ENCODE assay signal across 10 mouse cellular contexts in genomic region chr17:26101478-26101877, GRCm38 (mm10). TPM values are rescaled to one million over a fixed set of nuclear protein-coding genes. Genes with fewer than 3 reads are reported as not detected.
DNase-seq lines count a peak whose midpoint lies in the region; ATAC-seq and TF ChIP-seq lines count a peak whose summit lies in the region.
"Had no signal": no experiment of that assay in that cellular context is flagged by ENCODE, and none has a peak within 500 bp of the region (broad histone marks: within the 10 kb centered on the region; RNA-seq: fewer than 3 reads in every experiment).

No protein-coding gene starts in this region.

- H3K9ac ChIP-seq in lung, postnatal 0 days (replicated peaks; ENCODE audit: low read depth), result no peak overlapping the region
- H3K9ac ChIP-seq in kidney, embryonic 15.5 days, result no peak overlapping the region
- H3K9ac ChIP-seq in midbrain, embryonic 15.5 days, result no peak overlapping the region
- H3K9ac ChIP-seq: limb, embryonic 15.5 days had no signal

- DNase-seq in lung, postnatal 0 days (ENCODE audit: low spot score), result no peak
- no peak for DNase-seq in lung, postnatal 4 days
- DNase-seq in adipocyte (ENCODE audit: low spot score), result peak; percentile 45
- peak; percentile 38 for DNase-seq in retina, embryonic 14.5 days (ENCODE audit: low spot score)
- DNase-seq in gastrocnemius, postnatal 14 days, result no peak
- DNase-seq: cerebellum, adult 8-10 months had no signal

- no peaks in the 10 kb centered on the region for H3K36me3 ChIP-seq in lung, postnatal 0 days (ENCODE audit: insufficient read depth, low read length)
- H3K36me3 ChIP-seq in kidney, embryonic 15.5 days, result no peaks in the 10 kb centered on the region
- H3K36me3 ChIP-seq in midbrain, embryonic 15.5 days (replicated peaks), result no peaks in the 10 kb centered on the region
- H3K36me3 ChIP-seq: limb, embryonic 15.5 days had no signal

- no peak overlapping the region for H3K27ac ChIP-seq in lung, postnatal 0 days (ENCODE audit: low read length)
- no peak overlapping the region for H3K27ac ChIP-seq in kidney, embryonic 15.5 days
- no peak overlapping the region for H3K27ac ChIP-seq in midbrain, embryonic 15.5 days
- H3K27ac ChIP-seq: limb, embryonic 15.5 days had no signal

- WGBS in lung, postnatal 0 days, result 30% methylated on average over 3 of the region's 4 CpGs
- 25% methylated on average over 4 of the region's 4 CpGs for WGBS in kidney, embryonic 15.5 days
- 35% methylated on average over 3 of the region's 4 CpGs for WGBS in midbrain, embryonic 15.5 days

- no peaks in the 10 kb centered on the region for H3K9me3 ChIP-seq in lung, postnatal 0 days (ENCODE audit: low read length)
- no peaks in the 10 kb centered on the region for H3K9me3 ChIP-seq in kidney, embryonic 15.5 days (replicated peaks)
- H3K9me3 ChIP-seq in midbrain, embryonic 15.5 days, result no peaks in the 10 kb centered on the region
- H3K9me3 ChIP-seq: limb, embryonic 15.5 days had no signal

- ATAC-seq in lung, postnatal 0 days, result peak; percentile 26; the same call in 1 of the 2 replicates
- ATAC-seq in kidney, embryonic 15.5 days (replicated peaks; ENCODE audit: low FRiP score), result peak; percentile 71
- no peak for ATAC-seq in cerebellum, adult (ENCODE audit: insufficient number of reproducible peaks, low FRiP score, low TSS enrichment)
- ATAC-seq in midbrain, embryonic 15.5 days (replicated peaks), result no peak

- intact Hi-C loops in gastrocnemius, postnatal 14 days (cut with DNase I; ENCODE audit: low total_unique reads), result no loop called here

- H3K27me3 ChIP-seq in lung, postnatal 0 days (replicated peaks; ENCODE audit: insufficient read depth, low read length), result no peaks in the 10 kb centered on the region
- H3K27me3 ChIP-seq in kidney, embryonic 15.5 days, result no peaks in the 10 kb centered on the region
- H3K27me3 ChIP-seq in midbrain, embryonic 15.5 days (replicated peaks), result no peaks in the 10 kb centered on the region
- H3K27me3 ChIP-seq: limb, embryonic 15.5 days had no signal

- H3K4me2 ChIP-seq in lung, postnatal 0 days (replicated peaks; ENCODE audit: low read depth, low read length), result no peak overlapping the region
- no peak overlapping the region for H3K4me2 ChIP-seq in kidney, embryonic 15.5 days
- H3K4me2 ChIP-seq in midbrain, embryonic 15.5 days, result no peak overlapping the region
- H3K4me2 ChIP-seq: limb, embryonic 15.5 days had no signal

- H3K4me1 ChIP-seq in lung, postnatal 0 days (ENCODE audit: insufficient read depth, low read depth, low read length), result no peaks in the 10 kb centered on the region
- 0 out of 2 replicates have a peak, but pooled peaks cover 3% of the 10 kb centered on the region for H3K4me1 ChIP-seq in kidney, embryonic 15.5 days
- H3K4me1 ChIP-seq in midbrain, embryonic 15.5 days, result no peaks in the 10 kb centered on the region
- H3K4me1 ChIP-seq: limb, embryonic 15.5 days had no signal

- TF ChIP-seq CTCF in lung, postnatal 0 days (IDR thresholded peaks at IDR 0.05), result no peak

- no peak overlapping the region for H3K4me3 ChIP-seq in lung, postnatal 0 days (ENCODE audit: low read depth, low read length)
- no peak overlapping the region for H3K4me3 ChIP-seq in kidney, embryonic 15.5 days (replicated peaks)
- no peak overlapping the region for H3K4me3 ChIP-seq in midbrain, embryonic 15.5 days
- H3K4me3 ChIP-seq: limb, embryonic 15.5 days had no signal

- no peak for TF ChIP-seq EP300 in lung, postnatal 0 days (IDR thresholded peaks at IDR 0.05)

RNA-seq across cellular contexts. Expression of gene Nme4, which starts 6.1 kb away (rescaled TPM):
- 8.5 and 9.2 TPM in 2 replicates for polyA plus RNA-seq in lung, postnatal 0 days (2015; fragmentation: Nextera tagmentation; extraction: Ambion mirVana)
- polyA plus RNA-seq in kidney, embryonic 15.5 days (2015; fragmentation: Nextera tagmentation; extraction: Ambion mirVana), result 101 and 103 TPM in 2 replicates
- 1 to 10 TPM; 3.0 to 3.9 TPM for total RNA-seq in gastrocnemius, postnatal 14 days (2021)
- 24.7 and 25.1 TPM in 2 replicates for polyA plus RNA-seq in midbrain, embryonic 15.5 days (2015; fragmentation: Nextera tagmentation; extraction: Ambion mirVana)

RNA-seq across cellular contexts. Expression of gene Decr2, which starts 11.3 kb away (rescaled TPM):
- 18.7 and 23.8 TPM in 2 replicates for polyA plus RNA-seq in lung, postnatal 0 days (2015; fragmentation: Nextera tagmentation; extraction: Ambion mirVana)
- polyA plus RNA-seq in kidney, embryonic 15.5 days (2015; fragmentation: Nextera tagmentation; extraction: Ambion mirVana), result 42.9 and 45.7 TPM in 2 replicates
- 1 to 10 TPM; 4.0 to 4.5 TPM for total RNA-seq in gastrocnemius, postnatal 14 days (2021)
- 34.2 and 36.3 TPM in 2 replicates for polyA plus RNA-seq in midbrain, embryonic 15.5 days (2015; fragmentation: Nextera tagmentation; extraction: Ambion mirVana)

RNA-seq across cellular contexts. Expression of gene Tmem8, which starts 11.6 kb away (rescaled TPM):
- polyA plus RNA-seq in lung, postnatal 0 days (2015; fragmentation: Nextera tagmentation; extraction: Ambion mirVana), result 7.9 and 9.1 TPM in 2 replicates
- 3.8 and 5.1 TPM in 2 replicates for polyA plus RNA-seq in kidney, embryonic 15.5 days (2015; fragmentation: Nextera tagmentation; extraction: Ambion mirVana)
- total RNA-seq in gastrocnemius, postnatal 14 days (2021), result 1 to 10 TPM in 1 of 2 experiments, under 1 TPM in 1; 0.80 to 1.3 TPM
- 4.0 and 4.6 TPM in 2 replicates for polyA plus RNA-seq in midbrain, embryonic 15.5 days (2015; fragmentation: Nextera tagmentation; extraction: Ambion mirVana)

RNA-seq across cellular contexts. Expression of gene Mrpl28, which starts 21.8 kb away (rescaled TPM):
- 109 and 110 TPM in 2 replicates for polyA plus RNA-seq in lung, postnatal 0 days (2015; fragmentation: Nextera tagmentation; extraction: Ambion mirVana)
- 207 and 218 TPM in 2 replicates for polyA plus RNA-seq in kidney, embryonic 15.5 days (2015; fragmentation: Nextera tagmentation; extraction: Ambion mirVana)
- total RNA-seq in gastrocnemius, postnatal 14 days (2021), result 10 to 100 TPM; 55.3 to 57.7 TPM
- 172 and 179 TPM in 2 replicates for polyA plus RNA-seq in midbrain, embryonic 15.5 days (2015; fragmentation: Nextera tagmentation; extraction: Ambion mirVana)

RNA-seq across cellular contexts. Expression of gene Rab11fip3, which starts 32.1 kb away (rescaled TPM):
- polyA plus RNA-seq in lung, postnatal 0 days (2015; fragmentation: Nextera tagmentation; extraction: Ambion mirVana), result 7.2 and 9.3 TPM in 2 replicates
- polyA plus RNA-seq in kidney, embryonic 15.5 days (2015; fragmentation: Nextera tagmentation; extraction: Ambion mirVana), result 29.1 and 30.2 TPM in 2 replicates
- total RNA-seq in gastrocnemius, postnatal 14 days (2021), result 10 to 100 TPM; 39.2 to 41.3 TPM
- polyA plus RNA-seq in midbrain, embryonic 15.5 days (2015; fragmentation: Nextera tagmentation; extraction: Ambion mirVana), result 32.2 and 32.6 TPM in 2 replicates

Comparison
In these comparisons a context has a peak if more than half of its experiments do, and no peak if none do; other contexts are left out.
1. ATAC-seq: peak in lung, postnatal 0 days (single experiment) and kidney, embryonic 15.5 days (single experiment); none in cerebellum, adult (single experiment) and midbrain, embryonic 15.5 days (single experiment).
2. DNase-seq: peak in adipocyte (single experiment) and retina, embryonic 14.5 days (single experiment); none in lung, postnatal 0 days (single experiment), lung, postnatal 4 days (0 of 2) and gastrocnemius, postnatal 14 days (single experiment).